Mouse (Mus musculus) leukemia stem cell, adult 10-12 weeks (primary cell): ENCODE results near the gene Dhx32. TPM values are rescaled to one million over a fixed set of nuclear protein-coding genes. Genes with fewer than 3 reads are reported as not detected.

Source experiments
- polyA plus RNA-seq: library from polyadenylated mRNA; stranded (reverse); fragments of >175 nt; gene quantifications from 2 replicates; pipeline ENCODE4 v1.2.3, GENCODE M21; 2012; ENCODE audit warnings: low replicate concordance

Dhx32 gene
- polyA plus RNA-seq = 5.3 and 6.2 TPM in 2 replicates

DNA sequence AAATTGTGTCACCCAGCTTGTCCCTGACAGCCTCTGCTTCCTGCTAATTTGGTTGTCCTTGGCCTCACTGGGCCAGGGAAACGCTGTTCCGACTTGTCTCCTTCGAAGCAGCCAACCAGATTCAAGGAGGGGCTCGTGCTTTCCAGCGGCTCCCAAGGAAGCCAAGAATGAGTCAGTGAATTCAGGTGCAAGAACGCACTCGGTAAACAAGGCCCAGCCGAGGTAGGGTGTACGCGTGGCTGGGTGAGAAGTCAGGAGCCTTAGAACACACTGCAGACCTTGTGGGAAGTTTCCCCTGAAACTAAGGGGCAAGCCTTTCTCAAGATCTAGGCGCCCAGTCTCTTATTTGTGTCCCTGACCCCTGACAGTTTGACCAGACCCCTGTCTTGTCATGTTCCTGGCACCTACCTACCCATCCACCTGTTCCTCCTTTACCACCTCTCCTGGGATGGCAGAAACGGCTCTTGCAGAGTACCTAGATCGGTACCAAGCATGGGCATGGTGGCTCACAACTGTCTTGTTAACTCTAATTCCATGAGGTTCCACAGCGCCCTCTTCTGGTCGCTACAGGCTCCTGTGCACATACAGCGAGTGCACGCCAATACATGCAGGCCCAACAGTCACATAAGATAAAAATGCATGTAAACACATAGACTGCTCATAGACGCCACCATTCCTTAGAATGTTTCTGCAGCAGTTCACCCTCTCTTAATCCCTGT lies at the start of gene Dhx32:
Gene Dhx32, minus strand, starts transcription at position 10 of the 719 bp plus-strand sequence.

DNA sequence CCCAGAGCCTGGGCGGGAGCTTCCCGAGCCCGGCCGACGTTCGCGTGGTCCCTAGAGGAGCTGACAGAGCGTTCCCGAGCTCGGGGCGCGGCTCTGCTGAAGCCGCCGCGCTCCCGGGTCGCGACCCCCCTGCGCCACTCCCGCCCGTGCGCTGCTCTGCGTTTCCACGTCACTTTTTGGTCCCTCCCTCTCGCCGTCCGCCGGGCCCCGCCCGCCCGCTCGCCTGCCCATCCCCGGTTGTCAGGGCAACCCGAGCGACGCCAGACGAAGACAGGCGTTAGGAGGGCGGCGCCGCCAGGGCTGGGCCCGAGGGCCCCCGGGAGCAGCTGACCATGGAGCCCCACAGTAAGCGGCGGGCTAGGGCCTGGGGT lies 5.9 kb downstream of the Dhx32 start, which contains the start of gene Fank1:
Gene Fank1, plus strand, starts transcription at position 236 of the 371 bp plus-strand sequence.

DNA sequence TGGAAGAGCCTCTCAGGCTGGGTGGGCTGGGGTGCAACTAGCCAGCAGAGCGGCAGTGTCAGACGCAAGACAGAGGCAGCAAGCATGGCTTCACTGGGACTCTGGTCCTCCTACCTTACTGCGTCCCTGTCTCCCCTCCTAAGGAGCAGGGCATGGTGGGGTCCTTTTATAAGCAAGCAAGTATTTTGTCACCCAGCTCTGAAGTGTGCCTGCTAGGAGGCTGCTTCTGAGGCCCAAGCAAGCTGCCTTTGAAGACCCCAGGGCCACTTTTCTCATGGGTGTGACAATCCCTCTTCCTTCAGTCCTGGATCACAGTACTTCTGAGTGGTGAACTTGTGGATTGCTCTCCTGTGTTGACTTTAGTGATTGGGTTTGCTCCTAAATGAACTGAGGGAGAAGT lies 102.6 kb downstream of the Dhx32 start, which contains the start of gene Mmp21:
Gene Mmp21, minus strand, starts transcription at position 101 of the 400 bp plus-strand sequence.

Other genes with a start within 250 kb of the Dhx32 start
- gene Tex36, start 180.6 kb downstream of the Dhx32 start, polyA plus RNA-seq = not detected in 2 replicates
- 3.1 and 3.5 TPM in 2 replicates for gene Edrf1, start 145.2 kb downstream of the Dhx32 start, polyA plus RNA-seq
- not detected in 2 replicates for gene Mmp21, start 102.7 kb downstream of the Dhx32 start, polyA plus RNA-seq
- 22.8 and 25.9 TPM in 2 replicates for gene Bccip, start 73.4 kb downstream of the Dhx32 start, polyA plus RNA-seq
- 4.5 and 24.7 TPM in 2 replicates for gene Uros, start 72.7 kb downstream of the Dhx32 start, polyA plus RNA-seq
- gene Fank1, start 5.9 kb downstream of the Dhx32 start, polyA plus RNA-seq = not detected in 2 replicates